Mouse (Mus musculus): ENCODE measurements around the gene Perp.

GRCm38 (mm10) chr10:18844441-18845286 lies at the start of gene Perp:
- TF ChIP-seq POLR2A (IDR thresholded peaks at IDR 0.05; ENCODE audit: extremely low read depth, insufficient read depth, low read length) (0 out of 2 replicates have a peak, but pooled peaks have one; percentile 9), CTCF (IDR thresholded peaks at IDR 0.05; ENCODE audit: low read depth, low read length) (peak; percentile 55)

Measured in liver, adult 2 months (tissue).